In the genomic region with DNA sequence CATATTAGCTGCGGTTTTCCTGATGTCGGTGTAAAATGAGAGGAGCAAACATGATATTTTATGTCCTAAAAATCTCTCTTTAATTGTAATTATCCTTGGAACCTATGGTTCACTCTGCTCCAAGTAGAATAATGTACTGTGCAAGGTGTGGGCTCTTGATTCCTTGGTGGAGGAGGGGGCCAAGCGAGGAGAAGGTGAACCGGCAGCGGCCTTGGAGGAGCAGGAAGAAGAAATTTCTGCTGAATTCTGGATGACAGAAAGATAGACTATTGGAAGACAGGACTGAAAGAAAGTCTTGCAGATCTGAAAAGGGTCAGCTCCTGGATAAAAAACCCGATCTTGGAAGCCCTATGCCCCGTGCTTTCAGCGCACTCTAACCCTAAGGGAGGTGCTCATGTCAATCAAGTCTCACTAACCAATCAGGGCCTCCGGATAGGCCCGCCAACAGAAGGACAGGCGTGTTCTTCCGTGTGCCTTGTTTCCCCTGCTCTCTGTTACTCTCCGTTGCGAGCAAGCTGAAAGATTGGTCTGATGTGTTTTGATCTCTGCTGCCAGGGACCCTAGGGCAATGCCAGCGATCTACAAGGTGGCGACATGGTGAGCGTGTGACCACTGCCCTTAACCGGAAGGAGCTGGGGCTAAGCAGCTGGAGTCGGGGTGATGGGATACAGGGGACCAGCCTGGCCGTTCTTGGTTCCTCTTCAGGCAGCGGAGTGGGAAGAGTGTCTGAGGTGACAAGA, we compare ENCODE assay signal across 8 mouse cellular contexts. TPM values are rescaled to one million over a fixed set of nuclear protein-coding genes. Genes with fewer than 3 reads are reported as not detected.
DNase-seq lines count a peak whose midpoint lies in the region; ATAC-seq and TF ChIP-seq lines count a peak whose summit lies in the region.
"Not testable (repeated sequence)": the region's sequence is repeated elsewhere in the genome, so short reads cannot be mapped to it uniquely, and the experiment has no call there.

Zfp808 (plus strand) TSS at position 455 of the 740 bp plus-strand sequence.

- H3K4me1 ChIP-seq in CH12.LX (ENCODE audit: control insufficient read depth in 1 of 2, insufficient read depth in 2 of 2); forebrain, embryonic 12.5 days; heart, postnatal 0 days (ENCODE audit: control insufficient read depth, insufficient read depth); liver, embryonic 12.5 days; stomach, embryonic 14.5 days (ENCODE audit: control insufficient read depth, insufficient read depth, low read length): not testable (repeated sequence)

- not testable (repeated sequence) for TF ChIP-seq CTCF in CH12.LX (conservative IDR thresholded peaks at IDR 0.05 in 1 of 2, IDR thresholded peaks at IDR 0.05 in 1 of 2; ENCODE audit: low read depth in 2 of 2, low read length in 2 of 2); heart, postnatal 0 days (IDR thresholded peaks at IDR 0.05; ENCODE audit: low read depth)

- in situ Hi-C loops in CH12.LX (cut with MboI; ENCODE audit: low pct_ligation_motif_present, low pct_unique_long_range_greater_than_20kb, low sequenced_read_pairs) = not testable (repeated sequence)

- dilution Hi-C loops in CH12.LX (cut with MboI; ENCODE audit: extremely low pct_ligation_motif_present, extremely low pct_unique_long_range_greater_than_20kb, low sequenced_read_pairs) = not testable (repeated sequence)

- TF ChIP-seq POLR2A in CH12.LX (IDR thresholded peaks at IDR 0.05; ENCODE audit: low read depth, low read length) = peak; percentile 65

- DNase-seq in CH12.LX (ENCODE audit: extremely low read depth) = peak; percentile 54
- peak; percentile 55 for DNase-seq in c-Kit-positive CD71-positive TER-119-positive erythroid progenitor cells, embryonic 14.5 days (ENCODE audit: low spot score)
- peak; percentile 18 for DNase-seq in heart, postnatal 0 days (ENCODE audit: low spot score)
- DNase-seq in kidney, postnatal 25 days = peak; percentile 39 to 77
- peak; percentile 60 for DNase-seq in naive thymus-derived CD4-positive, alpha-beta T cell, adult 2 months (ENCODE audit: low read depth)

- H3K4me3 ChIP-seq in CH12.LX (replicated peaks in 1 of 3; ENCODE audit: low read depth in 2 of 3, low read length in 2 of 3, poor library complexity in 1 of 3) = peak within 1 kb of the TSS; percentile 46 to 85 (median 77)
- peak within 1 kb of the TSS; percentile 54 for H3K4me3 ChIP-seq in forebrain, embryonic 12.5 days (replicated peaks)
- peak within 1 kb of the TSS; percentile 69 for H3K4me3 ChIP-seq in heart, postnatal 0 days (ENCODE audit: low read depth, low read length)
- peak within 1 kb of the TSS; percentile 76 for H3K4me3 ChIP-seq in liver, embryonic 12.5 days
- peak within 1 kb of the TSS; percentile 50 for H3K4me3 ChIP-seq in stomach, embryonic 14.5 days (ENCODE audit: low read depth, low read length)

- H3K9me3 ChIP-seq in CH12.LX (replicated peaks; ENCODE audit: low read length); forebrain, embryonic 12.5 days; heart, postnatal 0 days (replicated peaks; ENCODE audit: control insufficient read depth, low read length); liver, embryonic 12.5 days (replicated peaks); stomach, embryonic 14.5 days (ENCODE audit: control insufficient read depth, low read depth, low read length): not testable (repeated sequence)

- peak within 1 kb of the TSS; percentile 69 for H3K4me2 ChIP-seq in CH12.LX (ENCODE audit: insufficient read depth, low read depth, poor library complexity, severe bottlenecking)
- H3K4me2 ChIP-seq in forebrain, embryonic 12.5 days = peak within 1 kb of the TSS; percentile 53
- peak within 1 kb of the TSS; percentile 55 for H3K4me2 ChIP-seq in heart, postnatal 0 days (ENCODE audit: low read depth, low read length)
- H3K4me2 ChIP-seq in liver, embryonic 12.5 days = peak within 1 kb of the TSS; percentile 65
- peak within 1 kb of the TSS; percentile 31 for H3K4me2 ChIP-seq in stomach, embryonic 14.5 days (replicated peaks; ENCODE audit: low read depth, low read length)

- peak; percentile 87 for ATAC-seq in forebrain, embryonic 12.5 days (ENCODE audit: low FRiP score)
- not testable (repeated sequence) for ATAC-seq in heart, postnatal 0 days (ENCODE audit: insufficient read depth, low read depth)
- peak; percentile 98 for ATAC-seq in liver, embryonic 12.5 days
- peak; percentile 86; the same call in 1 of the 2 replicates for ATAC-seq in stomach, embryonic 14.5 days (ENCODE audit: insufficient number of reproducible peaks, insufficient read depth, low FRiP score, low read depth)

- peak within 1 kb of the TSS; percentile 75 for H3K9ac ChIP-seq in CH12.LX (ENCODE audit: insufficient read depth, low read depth)
- peak within 1 kb of the TSS; percentile 59 for H3K9ac ChIP-seq in forebrain, embryonic 12.5 days
- peak within 1 kb of the TSS; percentile 53 for H3K9ac ChIP-seq in heart, postnatal 0 days (replicated peaks; ENCODE audit: low read depth, low read length)
- peak within 1 kb of the TSS; percentile 79 for H3K9ac ChIP-seq in liver, embryonic 12.5 days
- not testable (repeated sequence) for H3K9ac ChIP-seq in stomach, embryonic 14.5 days (replicated peaks; ENCODE audit: low read depth, low read length)

- H3K27ac ChIP-seq in CH12.LX (ENCODE audit: insufficient read depth, low read depth) = peak within 1 kb of the TSS; percentile 53; the same call in 1 of the 2 replicates
- not testable (repeated sequence) for H3K27ac ChIP-seq in forebrain, embryonic 12.5 days
- peak within 1 kb of the TSS; percentile 55; the same call in 1 of the 2 replicates for H3K27ac ChIP-seq in heart, postnatal 0 days (ENCODE audit: low read depth)
- peak within 1 kb of the TSS; percentile 69 for H3K27ac ChIP-seq in liver, embryonic 12.5 days
- H3K27ac ChIP-seq in stomach, embryonic 14.5 days (ENCODE audit: low read length) = peak within 1 kb of the TSS; percentile 44; the same call in 1 of the 2 replicates

- not testable (repeated sequence) for H3K27me3 ChIP-seq in CH12.LX (replicated peaks); forebrain, embryonic 12.5 days; heart, postnatal 0 days (ENCODE audit: control insufficient read depth, insufficient read depth, low read length); liver, embryonic 12.5 days (replicated peaks); stomach, embryonic 14.5 days (ENCODE audit: control insufficient read depth, insufficient read depth, low read length)

- TF ChIP-seq RAD21 in CH12.LX (IDR thresholded peaks at IDR 0.05; ENCODE audit: low read depth, low read length) = not testable (repeated sequence)

- not testable (repeated sequence) for TF ChIP-seq EP300 in CH12.LX (IDR thresholded peaks at IDR 0.05; ENCODE audit: low read length); heart, postnatal 0 days (IDR thresholded peaks at IDR 0.05; ENCODE audit: low read depth)

- H3K79me2 ChIP-seq in CH12.LX (replicated peaks; ENCODE audit: control insufficient read depth, extremely low read depth, insufficient read depth, poor library complexity, severe bottlenecking) = not testable (repeated sequence)

- 12% methylated on average over 21 of the region's 21 CpGs for WGBS in forebrain, embryonic 12.5 days
- WGBS in heart, postnatal 0 days = 2% methylated on average over 19 of the region's 21 CpGs
- 5% methylated on average over 21 of the region's 21 CpGs for WGBS in liver, embryonic 12.5 days (ENCODE audit: insufficient replicate concordance)
- WGBS in stomach, embryonic 14.5 days = 3% methylated on average over 19 of the region's 21 CpGs

- H3K36me3 ChIP-seq in CH12.LX (replicated peaks in 1 of 2; ENCODE audit: control insufficient read depth in 1 of 2, insufficient read depth in 1 of 2, low read length in 1 of 2); forebrain, embryonic 12.5 days (replicated peaks); heart, postnatal 0 days (replicated peaks; ENCODE audit: control insufficient read depth, insufficient read depth, low read length); liver, embryonic 12.5 days; stomach, embryonic 14.5 days (ENCODE audit: control insufficient read depth, insufficient read depth, low read length): not testable (repeated sequence)

TF ChIP-seq in CH12.LX, 34 proteins besides CTCF, POLR2A, EP300 and RAD21:
- peak; percentile 34; the same call in 1 of the 2 replicates for TF ChIP-seq HCFC1 (IDR thresholded peaks at IDR 0.05; ENCODE audit: low read depth, low read length)
- TF ChIP-seq KAT2A (IDR thresholded peaks at IDR 0.05; ENCODE audit: insufficient replicate concordance, low read length) = peak; percentile 37; the same call in 1 of the 2 replicates
- peak; percentile 35; the same call in 1 of the 2 replicates for TF ChIP-seq ELF1 (IDR thresholded peaks at IDR 0.05; ENCODE audit: low read depth, low read length)
- peak; percentile 43 for TF ChIP-seq NELFE (IDR thresholded peaks at IDR 0.05; ENCODE audit: low read depth, low read length)
- TF ChIP-seq E2F4 (IDR thresholded peaks at IDR 0.05; ENCODE audit: insufficient replicate concordance, low read depth, low read length) = peak; percentile 92; the same call in 1 of the 2 replicates

RNA-seq across cellular contexts. Expression of gene Zfp808, which starts in this region (rescaled TPM):
- total RNA-seq in CH12.LX (2012; rRNA removed) (4.0 and 4.9 TPM in 2 replicates), CH12.LX (2014; rRNA removed) (14.5 and 16.5 TPM in 2 replicates)
- polyA plus RNA-seq in CH12.LX (2012; ENCODE audit: insufficient read length, low read depth) = 2.9 and 5.3 TPM in 2 replicates
- polyA plus RNA-seq in forebrain, embryonic 12.5 days (2016; fragmentation: Nextera tagmentation; extraction: Ambion mirVana) = 8.2 and 10.2 TPM in 2 replicates
- 0.54 and 7.5 TPM in 2 replicates for total RNA-seq in heart, postnatal 0 days (2014; rRNA removed; ENCODE audit: low replicate concordance)
- polyA plus RNA-seq in heart, postnatal 0 days (2015; fragmentation: Nextera tagmentation; extraction: Ambion mirVana) = 3.2 and 3.7 TPM in 2 replicates
- 9.7 and 10.9 TPM in 2 replicates for polyA plus RNA-seq in liver, embryonic 12.5 days (2016; fragmentation: Nextera tagmentation; extraction: Ambion mirVana)
- 12.5 and 13.6 TPM in 2 replicates for polyA plus RNA-seq in stomach, embryonic 14.5 days (2014; fragmentation: Nextera tagmentation; extraction: Ambion mirVana)
